Mouse (Mus musculus) ovary, adult 18-20 months (tissue): Measurements from ENCODE around the gene Vps41.
A peak's percentile ranks its signal among the peaks of the same experiment; 100 is the strongest.

Experiments
- DNase-seq: peaks from one replicate; pipeline ENCODE4 v3.0.0; 2022; ENCODE audit warnings: low spot score, mixed read lengths

Vps41 gene

DNA sequence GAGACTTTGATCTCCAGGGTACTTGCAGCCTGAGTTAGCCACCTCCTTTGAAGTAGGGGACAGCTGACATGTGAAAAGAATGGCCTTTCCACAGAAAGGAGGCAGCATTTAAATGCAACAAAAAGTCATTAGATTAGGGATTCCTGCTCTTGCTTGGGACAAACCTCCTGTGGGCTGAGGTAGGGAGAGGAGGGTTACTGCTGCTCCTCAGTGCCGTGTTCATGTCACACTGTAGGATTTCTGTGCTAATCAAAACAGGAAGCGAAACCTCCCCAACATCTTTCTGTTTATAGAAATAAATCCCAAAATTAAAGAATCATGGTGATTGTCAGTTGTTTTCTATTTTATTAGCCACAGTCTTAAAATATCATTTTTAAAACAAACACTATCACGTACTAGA is 77.4 kb downstream of the Vps41 start:
- no peak for DNase-seq

DNA sequence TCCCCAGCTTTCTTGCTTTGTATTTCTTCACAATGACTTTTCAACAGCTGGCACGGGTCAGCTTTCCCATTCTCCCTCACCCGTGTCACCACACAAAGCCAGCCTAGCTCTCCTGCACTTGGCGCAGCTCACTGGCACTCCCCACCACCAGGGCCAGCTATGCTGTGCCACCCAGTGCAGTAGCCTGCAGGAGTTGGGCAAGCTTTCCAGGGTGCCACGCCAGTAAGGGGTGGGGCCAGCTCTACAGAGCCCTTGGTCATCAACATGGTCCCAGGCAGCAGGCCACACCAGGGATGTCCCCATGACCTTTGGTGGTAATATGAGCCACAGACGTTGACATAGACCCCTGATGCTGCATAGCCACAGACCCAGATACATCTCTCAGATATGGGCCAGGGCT is 80.5 kb downstream of the Vps41 start:
- no peak for DNase-seq

DNA sequence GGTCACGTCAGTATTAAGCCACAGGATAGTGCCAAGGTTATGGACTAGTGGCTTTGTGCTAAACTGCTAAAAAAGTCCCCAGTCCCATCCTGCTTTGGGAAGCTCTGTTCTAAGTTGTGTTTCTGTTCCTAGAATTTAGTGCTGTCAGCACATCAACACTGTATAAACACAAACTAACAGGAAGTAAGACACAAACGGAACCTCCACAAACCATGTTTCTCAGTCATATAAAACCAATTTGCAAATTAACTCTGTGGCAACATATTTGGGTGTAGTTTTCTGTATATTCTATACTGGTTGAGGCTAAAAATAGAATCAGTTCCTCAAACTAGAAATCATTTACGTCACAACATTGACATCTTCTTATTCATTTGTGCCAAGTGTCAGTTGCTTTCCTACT is 83.3 kb downstream of the Vps41 start:
- no peak for DNase-seq

DNA sequence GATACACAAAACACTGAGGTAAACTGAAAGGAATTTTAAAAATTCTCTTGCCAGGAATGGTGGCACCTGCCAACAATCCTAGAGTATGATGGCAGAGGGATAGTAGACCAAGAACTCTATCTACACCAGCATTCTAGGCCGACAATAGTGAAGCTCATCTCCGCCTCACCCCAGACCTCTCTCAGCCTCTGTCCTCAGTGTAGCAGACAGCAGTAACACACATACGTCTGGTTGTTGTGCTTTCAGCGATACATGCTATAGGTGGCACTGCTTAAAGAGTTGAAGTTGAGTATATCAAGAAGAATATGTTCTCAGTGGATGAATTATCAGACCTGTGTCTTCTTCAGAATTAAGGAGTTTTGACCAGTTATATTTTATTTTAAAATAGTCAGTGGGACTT is 92.4 kb downstream of the Vps41 start:
- no peak for DNase-seq

DNA sequence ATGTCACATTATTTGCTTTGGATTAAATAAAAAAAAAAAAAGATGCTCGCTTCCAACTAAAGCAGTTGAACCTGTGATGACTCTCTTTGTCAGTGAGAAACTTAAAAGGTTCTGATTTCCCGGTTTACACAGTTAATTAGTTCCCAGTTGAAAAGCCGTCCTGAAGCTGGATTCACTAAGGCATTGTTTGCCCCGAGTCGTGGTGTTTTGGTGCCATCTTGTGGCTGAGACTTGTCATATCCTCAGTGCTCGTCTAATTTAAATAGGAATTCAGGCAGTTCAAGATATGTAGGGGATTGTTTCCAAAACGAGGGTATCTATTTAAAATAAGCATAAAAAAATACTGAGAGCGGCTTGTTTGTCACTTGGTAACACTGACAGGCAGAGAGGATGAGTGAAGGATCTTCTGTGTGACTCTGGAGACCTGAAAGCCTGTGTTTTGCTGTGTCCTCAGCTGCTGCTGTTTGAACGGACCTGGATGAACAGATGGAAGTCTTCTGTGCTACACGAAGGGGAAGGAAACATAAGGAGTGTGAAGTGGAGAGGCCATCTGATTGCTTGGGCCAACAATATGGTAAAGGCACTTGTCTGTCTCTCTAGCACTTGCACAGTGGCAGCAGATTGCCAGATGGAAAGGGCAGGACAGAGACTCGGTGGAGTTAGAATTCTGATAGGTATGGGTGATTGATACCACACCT is 93.0 kb downstream of the Vps41 start:
- DNase-seq = no peak

DNA sequence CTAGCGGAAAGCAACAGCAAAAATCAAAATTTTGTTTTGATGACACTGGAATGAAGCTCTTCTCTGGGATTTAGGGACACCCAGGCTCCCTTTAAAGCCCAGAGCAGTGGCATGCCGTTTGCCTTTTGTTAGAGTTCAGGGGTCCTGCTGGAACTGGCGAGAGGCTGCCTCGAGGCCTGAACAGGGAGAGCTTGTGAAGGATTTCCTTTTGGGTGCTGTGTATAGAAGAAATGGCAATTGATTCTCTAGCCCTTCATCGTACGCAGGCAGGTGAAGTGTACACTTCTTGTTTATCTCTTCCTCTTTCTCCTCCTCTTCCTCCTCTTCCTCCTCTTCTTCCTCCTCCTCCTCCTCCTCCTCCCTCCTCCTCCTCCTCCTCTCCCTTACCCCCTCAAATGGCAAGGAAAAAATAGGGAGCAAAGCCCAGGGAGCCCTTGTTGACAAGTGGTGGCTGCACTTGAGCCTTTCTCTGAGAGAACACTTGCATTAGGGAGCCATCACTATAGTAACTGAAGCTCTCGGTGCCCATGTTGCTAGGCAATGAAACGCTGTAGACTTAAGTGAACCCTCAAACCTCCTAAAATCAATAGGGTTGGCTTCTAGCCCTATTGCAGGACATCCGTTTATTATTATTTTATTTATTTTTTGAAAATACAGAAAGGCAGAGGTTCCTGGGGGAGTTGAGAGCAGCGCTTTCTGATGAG is 107.5 kb downstream of the Vps41 start:
- no peak for DNase-seq

DNA sequence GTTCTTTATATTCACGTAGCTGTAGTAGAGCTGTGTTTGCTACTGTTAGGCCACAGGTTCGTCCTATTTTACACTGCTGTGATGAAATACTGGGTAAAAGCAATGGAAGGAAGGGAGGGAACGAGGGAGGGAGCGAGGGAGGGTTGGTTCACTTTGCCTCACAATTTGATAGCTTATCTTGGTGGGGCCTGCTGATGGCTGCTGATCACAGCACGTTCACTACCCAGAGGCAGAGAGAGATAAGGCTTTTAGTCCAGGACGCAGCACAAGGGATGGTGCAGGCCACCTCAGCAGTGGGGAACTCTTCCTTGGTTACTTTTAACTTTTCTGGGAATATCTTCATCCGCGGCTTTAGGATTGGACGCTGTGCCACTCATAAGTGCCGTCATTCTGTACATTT is 109.9 kb downstream of the Vps41 start:
- no peak for DNase-seq

DNA sequence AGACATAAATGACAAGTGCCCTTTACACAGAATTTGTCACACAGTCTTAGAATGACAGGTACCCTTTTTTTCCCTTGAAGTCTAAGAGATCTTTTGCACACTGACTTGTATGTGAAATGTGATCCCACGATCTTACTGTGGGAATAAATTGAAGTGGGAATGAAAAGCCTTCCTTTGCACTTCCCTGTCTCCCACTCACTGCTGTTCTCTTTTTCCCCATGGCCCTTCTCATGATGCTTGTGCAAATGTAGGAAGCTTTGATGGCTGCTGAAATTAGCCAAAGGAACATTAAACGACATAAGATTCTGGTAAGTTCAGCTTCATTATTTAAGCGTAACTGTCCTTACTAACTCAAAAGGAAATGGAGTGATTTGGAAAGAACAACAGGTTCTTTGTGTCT is 113.4 kb downstream of the Vps41 start:
- no peak for DNase-seq

DNA sequence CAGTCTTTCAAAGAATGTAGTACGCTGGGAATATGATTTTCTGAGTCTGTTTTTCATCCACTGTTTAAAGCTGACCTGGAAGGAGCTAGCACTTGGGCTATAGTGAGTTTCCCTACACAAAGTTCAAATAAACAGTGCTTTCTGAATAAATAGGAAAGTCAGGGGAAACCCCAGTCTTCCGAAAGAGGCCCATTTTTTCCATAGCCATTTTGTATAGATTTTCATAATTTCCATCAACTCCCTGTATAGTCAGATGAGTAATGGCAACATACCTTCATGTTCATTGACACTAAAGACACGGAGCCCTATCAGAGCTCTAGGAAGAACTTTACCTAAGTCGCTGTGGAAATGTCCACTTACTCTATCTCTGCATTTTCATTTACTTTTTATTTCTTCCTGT is 122.1 kb downstream of the Vps41 start:
- no peak for DNase-seq

DNA sequence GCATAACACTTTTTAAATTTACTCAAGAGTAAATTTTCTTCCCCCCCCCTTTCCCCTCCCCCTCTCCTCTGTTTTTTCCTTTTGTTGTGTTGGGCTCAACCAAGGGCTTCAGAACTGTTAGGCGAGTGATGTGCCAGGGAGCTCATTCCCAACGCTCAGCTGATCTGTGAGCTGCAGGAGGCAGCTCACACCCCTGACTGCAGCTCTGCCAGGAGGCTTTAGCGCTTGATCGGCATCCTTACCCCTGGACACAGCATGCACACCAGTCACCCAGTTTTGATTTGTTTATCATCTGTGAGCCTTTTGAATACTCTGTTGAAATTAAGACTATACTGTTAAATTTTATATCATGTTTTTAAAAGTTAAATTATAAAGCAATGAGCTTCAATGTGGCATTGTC is 123.3 kb downstream of the Vps41 start:
- no peak for DNase-seq

DNA sequence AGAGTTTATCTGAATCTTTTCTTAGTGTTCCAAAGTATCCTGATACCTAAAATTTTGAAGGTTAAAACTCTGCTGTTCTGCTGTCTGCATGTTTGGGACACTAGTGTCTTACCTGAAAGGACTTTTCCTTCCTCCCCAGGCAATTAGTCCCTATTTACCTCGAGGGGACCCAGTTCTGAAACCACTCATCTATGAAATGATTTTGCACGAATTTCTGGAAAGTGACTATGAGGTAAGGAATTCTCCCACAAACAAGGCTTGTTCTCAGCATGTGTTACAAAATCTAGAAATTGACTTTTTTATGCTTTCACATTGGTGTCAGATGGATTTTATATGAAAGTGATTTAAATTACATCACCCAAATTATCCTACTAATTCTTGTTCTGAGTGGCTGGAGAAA is 123.9 kb downstream of the Vps41 start:
- no peak for DNase-seq

DNA sequence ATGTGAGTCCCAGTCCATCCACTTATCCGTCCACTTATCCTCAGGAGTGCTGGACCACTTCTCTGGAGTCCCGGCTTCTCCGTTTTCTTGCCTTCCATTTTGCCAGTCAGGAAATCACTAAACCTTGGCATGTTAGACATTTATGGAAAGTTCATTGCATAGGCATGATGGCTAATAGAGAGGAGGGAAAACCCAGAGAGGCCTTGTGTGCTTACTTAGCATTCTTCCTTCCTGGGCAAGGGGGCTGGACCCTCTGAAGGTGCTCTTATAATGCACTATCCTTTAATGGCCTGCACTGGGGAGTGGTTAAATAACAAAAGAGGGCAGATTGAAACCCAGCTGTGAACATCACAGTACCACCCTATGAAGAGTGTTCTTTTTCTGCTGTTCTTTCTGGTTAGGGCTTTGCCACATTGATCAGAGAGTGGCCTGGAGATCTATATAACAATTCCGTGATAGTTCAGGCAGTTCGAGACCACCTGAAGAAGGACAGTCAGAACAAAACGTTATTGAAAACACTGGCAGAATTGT is 124.7 kb downstream of the Vps41 start:
- DNase-seq = no peak

DNA sequence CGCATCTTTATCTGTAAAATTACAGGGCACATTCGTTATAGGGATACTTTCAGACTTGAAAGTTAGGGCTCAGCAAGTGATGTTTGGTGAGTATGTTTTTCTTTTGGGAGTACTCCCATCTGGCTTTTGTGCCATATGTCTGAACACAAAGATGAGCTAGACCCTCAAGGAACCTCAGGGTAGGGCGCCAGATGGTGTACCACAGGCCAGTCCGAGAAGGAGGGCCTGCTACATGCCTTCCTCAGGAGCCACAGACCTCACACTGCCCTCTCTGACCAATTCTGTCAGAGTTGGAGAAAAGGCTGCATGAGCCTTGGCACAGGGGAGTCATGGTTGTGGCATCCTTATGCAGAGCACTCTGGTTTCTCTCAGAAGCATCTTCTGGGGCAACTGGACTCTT is 125.5 kb downstream of the Vps41 start:
- no peak for DNase-seq

DNA sequence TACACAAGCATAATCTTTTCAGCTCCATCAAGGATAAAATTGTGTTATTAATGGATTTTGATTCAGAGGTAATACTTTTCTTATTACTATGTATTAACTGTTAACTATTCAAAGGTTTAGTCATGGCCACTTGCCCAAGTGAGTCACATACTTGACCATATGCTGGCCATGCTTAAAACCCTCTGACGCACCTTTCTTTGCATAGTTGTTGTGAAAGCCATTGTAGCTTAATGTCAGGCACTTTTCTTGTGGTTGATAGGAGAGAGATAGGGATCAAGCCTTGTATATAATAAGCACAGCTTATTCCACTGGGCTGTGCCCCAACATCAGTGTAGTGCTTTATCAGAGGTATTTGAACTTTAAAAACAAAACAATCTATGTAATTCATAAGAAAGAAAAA is 126.5 kb downstream of the Vps41 start:
- no peak for DNase-seq

DNA sequence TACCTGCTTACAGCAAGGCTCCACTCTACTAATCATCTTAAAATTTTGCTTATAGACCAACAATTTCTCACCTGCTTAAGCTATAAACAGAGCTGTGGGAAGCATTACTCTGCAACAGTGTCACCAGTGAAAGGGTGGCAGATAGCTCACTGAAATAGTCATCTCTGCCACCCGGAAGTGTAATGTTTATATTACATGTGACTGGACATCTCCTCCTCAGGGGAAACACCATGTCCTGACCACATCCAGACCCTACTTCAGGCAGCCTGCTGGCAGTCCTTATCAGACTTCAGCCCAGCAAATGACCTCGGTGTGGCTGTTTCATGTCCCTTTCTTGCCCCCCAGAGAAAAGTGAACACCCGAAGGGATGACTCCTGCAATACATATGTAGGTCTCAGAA is 130.3 kb downstream of the Vps41 start:
- no peak for DNase-seq

DNA sequence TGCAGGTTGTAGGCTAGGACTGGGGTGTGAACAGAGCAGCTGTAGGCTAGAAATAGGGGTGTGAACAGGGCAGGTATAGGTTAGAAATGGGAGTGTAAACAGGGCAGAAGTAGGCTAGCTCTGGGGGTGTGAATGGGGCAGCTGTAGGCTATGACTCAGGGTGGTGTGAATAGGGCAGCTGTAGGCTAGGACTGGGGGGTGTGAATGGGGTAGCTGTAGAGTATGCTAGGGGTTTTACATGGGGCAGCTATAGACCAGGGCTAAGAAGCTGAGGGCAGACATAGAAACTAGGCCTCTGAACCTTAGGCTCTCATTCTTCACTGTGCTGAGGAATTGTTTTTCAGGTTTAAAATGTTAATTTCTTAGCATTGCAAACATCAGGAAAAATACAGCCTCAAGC is 132.5 kb downstream of the Vps41 start:
- DNase-seq = no peak

DNA sequence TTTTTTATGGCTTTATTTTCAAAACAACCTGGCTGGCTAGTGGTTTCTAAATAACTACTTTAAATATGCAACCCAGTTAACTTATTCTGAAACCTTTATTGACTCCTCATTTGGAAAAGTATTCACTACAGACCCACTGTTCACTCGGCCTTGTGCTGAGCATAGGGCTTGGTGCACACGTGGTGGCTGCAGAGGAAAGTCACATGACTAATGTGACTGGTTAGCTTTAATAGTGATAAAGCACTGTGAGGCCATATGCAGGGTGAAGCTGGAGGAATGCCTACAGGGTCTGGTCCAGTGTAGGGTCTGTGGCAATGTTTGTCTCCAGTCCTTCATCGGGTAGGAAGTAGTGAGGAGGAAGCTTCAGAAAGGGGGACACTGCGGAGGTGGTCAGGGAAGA is 134.1 kb downstream of the Vps41 start:
- DNase-seq = no peak

DNA sequence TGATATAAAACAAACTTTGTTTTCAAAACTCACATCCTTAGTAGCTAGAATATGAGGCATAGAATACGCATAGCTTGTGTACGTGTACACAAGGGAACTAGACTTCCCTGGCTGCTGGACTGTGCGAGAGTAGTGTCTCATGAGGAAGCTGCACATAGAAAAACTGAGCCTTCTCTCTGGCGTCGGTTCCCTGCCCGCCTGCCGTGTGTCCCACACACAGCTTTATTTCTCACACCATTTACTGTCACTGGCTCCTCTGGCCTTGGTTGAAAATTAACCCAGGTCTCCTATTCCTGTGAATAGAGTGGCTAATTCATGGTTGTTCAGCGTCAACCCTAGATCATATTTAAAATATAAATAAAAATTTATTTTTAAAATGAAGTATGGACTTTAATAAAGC is 135.6 kb downstream of the Vps41 start:
- DNase-seq = no peak

DNA sequence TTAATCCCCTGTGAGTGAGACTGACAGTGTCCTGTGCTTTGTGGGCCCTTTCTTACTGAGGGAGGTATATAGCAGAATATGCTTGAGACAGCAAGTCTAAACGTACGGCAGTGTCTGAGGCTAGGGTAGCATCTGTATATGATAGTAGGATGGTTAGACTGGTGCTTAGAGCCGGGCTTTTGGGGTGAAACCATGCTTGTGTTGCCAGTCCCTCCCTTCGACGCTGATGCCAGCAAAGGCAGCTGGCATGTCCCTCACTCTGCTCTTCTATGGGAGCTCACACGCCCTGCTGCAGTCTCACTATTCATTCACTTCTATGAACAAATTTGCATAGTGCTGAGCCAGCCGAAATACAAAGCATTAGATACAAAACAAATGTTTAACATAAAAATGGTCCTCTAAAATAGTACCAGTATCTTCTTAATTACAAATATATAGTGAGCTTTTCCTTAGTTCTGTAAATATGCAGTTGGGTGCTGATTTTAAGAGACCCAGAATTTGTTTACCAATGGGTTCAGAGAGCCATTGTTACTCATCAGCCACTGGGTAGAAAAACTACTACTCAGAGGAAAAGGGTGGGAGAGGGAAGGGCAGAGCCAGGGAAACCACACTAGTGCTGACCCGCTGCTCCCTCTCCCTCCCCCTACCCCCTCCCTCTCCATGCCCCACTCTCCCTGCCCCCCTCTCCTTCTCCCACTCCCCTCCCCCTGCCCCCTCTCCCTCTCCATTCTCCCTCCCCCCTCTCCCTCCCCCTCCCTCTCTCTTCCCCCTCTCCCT is 139.1 kb downstream of the Vps41 start:
- no peak for DNase-seq

DNA sequence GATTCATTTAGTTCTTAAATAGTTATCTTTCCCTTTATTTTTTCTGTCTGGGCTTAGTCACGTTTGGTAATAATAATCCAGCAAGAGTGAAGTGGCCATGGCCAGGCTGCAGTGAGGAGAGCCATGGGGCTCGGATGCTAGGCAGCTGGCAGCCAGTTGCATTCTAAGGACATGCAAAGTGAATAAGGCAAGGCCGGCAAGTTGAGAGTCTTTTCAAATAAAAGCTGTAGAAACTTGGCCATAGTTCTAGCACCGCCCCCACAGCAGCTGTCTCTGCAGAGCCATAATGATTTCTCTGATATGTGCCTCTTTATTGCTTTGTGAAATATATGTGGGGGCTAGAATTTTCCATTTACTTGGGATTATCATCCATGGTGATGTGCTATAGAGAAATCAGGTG is 141.1 kb downstream of the Vps41 start:
- DNase-seq = no peak

DNA sequence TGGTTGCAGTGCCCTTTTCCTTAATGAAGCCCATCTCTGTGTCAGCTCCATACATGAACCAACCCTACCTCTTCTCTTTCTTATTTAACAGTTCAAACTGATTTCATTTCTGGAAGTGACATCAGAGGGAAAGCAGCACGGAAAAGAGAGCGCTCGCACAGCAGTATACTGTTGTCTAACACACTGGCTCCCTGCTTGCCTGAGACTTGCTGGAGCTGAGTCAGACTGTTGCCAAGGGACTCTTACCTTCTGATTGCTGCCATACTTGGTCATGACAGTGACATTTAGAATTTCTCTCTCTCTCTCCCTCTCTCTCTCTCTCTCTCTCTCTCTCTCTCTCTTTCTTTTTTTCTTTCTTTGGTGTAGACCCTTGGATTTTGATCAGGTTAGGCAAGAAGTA is 142.3 kb downstream of the Vps41 start:
- DNase-seq = no peak

DNA sequence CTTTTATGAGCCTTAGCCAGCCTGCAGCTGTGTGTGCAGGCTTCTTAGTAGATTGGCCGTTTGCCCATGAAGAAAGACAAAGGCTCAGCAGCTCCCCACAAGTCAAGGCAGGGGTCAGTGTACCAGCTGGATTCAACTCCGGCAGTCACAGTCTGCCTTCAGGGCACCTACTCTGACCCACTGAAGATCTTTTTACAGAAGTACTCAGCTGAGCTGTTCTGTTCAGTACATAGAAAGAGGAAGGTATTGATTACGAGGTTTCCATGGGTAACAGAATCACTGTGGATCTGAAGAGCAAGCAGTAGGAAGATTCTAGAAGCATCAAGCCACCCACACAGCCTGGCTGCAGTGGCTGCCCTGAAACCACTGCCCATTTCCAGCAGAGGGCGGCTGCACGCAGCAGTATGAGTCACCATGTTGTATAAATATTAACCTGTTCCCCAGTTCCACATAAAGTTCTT is 151.0 kb downstream of the Vps41 start:
- peak; percentile 36 for DNase-seq

DNA sequence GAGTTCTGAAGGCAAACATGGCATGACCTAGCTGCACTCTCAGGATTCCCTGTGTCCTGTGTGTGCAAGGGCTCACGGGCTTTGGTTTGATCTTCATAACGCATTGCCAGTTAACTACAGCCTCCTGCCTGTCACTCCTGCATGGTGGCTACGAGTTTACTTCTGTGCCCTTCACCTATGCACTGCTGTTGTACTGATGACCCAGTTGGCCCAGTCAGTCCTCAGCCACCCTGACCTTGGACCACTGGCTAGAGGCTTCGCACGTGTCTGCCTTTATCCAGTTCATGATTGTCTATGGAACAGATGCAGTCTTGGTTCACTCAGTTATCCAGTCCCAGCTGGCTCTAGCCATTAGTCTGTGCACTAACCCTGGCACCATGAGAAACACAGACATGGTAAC is 151.7 kb downstream of the Vps41 start:
- peak; percentile 3 for DNase-seq
